Mouse (Mus musculus): ENCODE measurements at regions not wholly inside any gene's neighbourhood (a gene's known extent, or its start where the extent isn't known, plus 50 kb on each side); places are given as distances from the start of the nearest gene placed in this dataset.
A peak's percentile ranks its signal among the peaks of the same experiment; 100 is the strongest.

GRCm38 (mm10) chr3:144137483-144137882 lies 67.5 kb downstream of the Lmo4 start:
- DNase-seq (ENCODE audit: low spot score): no peak

DNA sequence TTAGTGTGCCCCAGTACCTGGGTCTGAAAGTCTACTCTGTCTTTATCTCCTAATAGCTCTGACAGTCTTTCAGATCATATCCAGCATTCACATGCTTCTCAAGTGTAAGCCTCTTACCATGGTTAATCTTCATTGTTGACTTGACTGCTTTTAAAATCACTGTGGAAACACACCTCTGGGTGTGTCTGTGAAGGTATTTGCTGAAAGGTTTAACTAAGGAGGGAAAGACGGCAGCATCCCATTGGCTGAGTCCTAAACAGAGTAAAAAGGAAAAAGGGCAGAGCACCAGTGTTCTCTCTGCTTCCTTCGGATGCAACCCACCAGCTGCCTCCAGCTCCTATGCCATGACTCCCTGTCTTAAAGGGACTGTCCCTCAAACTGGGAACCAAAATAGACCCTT lies 68.6 kb downstream of the Lmo4 start:
- DNase-seq (ENCODE audit: low spot score): no peak

DNA sequence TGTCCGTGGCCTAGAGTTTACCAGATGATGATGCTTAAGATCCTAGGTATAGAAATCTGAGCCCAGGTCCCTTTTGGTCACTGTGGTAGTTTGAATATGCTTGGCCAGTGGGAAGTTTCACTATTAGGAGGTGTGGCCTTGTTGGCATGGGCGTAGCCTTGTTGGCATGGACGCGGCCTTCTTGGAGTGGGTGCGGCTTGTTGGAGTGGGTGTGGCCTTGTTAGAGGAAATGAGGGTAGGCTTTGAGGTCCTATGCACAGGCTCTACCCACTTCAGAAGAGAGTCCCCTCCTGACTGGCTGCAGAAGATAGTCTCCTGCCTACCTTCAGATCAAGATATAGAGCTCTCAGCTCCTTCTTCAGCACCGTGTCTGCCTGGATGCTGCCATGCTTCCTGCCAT lies 69.4 kb downstream of the Lmo4 start:
- no peak for DNase-seq (ENCODE audit: low spot score)

DNA sequence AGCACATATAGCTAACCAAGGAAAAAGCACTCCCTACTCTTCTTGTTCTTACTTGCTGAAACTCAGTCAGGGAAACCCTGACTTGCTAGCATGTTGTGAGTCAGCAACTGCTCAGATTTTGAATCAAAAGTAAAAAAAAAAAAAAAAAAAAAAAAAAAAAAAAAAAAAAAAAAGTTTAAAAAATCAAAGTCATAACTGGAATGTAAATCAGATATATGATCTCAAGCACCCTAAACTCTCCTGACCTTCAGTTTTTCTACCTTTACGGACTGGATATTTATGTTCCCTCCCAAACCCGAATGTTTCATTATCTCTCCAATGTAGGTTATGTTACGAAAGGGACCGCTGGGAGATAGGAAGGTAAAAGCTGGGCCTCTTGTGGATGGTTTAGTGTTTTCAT lies 77.0 kb downstream of the Lmo4 start:
- no peak for DNase-seq (ENCODE audit: low spot score)

DNA sequence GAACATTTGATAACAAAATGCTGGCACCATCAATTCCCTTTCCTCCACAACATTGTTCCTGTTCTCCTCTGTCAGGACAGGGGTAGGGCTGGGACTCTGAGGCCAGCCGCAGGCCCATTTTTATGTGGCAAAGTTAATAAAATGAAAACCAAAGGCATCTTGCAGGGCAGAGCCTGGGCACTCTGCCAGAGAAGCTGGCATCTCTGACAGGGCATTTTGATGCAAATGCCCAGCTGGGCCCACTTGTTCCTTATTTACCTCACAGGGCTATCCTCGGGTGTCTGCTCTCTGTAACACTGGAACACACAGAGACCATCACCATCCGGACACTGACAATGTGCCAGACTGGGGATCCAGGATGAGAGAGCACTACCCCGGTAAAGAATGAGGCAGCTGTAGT lies 80.7 kb downstream of the Lmo4 start:
- no peak for DNase-seq (ENCODE audit: low spot score)

GRCm38 (mm10) chr3:144123361-144124072 lies 81.5 kb downstream of the Lmo4 start:
- no peak for DNase-seq (ENCODE audit: low spot score)

DNA sequence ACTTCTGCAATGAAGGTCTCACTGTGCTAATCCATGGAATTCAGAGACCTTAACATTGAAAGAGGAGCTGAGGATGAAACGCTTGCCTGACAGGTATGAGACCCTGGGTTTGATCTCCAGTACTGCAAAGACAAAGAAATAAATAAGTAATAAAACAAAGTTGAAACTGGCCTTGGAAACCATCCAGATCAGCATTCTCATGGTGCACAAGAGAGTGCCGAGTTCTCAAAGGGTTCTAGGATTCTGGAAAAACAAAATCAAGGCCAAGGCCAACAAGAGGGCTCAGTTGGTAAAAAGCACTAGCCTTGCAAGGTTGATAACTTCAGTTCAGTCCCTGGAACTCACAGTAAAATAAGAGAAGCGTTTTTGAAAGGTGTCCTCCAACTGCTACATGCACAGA lies 85.9 kb downstream of the Lmo4 start:
- DNase-seq (ENCODE audit: low spot score): no peak

DNA sequence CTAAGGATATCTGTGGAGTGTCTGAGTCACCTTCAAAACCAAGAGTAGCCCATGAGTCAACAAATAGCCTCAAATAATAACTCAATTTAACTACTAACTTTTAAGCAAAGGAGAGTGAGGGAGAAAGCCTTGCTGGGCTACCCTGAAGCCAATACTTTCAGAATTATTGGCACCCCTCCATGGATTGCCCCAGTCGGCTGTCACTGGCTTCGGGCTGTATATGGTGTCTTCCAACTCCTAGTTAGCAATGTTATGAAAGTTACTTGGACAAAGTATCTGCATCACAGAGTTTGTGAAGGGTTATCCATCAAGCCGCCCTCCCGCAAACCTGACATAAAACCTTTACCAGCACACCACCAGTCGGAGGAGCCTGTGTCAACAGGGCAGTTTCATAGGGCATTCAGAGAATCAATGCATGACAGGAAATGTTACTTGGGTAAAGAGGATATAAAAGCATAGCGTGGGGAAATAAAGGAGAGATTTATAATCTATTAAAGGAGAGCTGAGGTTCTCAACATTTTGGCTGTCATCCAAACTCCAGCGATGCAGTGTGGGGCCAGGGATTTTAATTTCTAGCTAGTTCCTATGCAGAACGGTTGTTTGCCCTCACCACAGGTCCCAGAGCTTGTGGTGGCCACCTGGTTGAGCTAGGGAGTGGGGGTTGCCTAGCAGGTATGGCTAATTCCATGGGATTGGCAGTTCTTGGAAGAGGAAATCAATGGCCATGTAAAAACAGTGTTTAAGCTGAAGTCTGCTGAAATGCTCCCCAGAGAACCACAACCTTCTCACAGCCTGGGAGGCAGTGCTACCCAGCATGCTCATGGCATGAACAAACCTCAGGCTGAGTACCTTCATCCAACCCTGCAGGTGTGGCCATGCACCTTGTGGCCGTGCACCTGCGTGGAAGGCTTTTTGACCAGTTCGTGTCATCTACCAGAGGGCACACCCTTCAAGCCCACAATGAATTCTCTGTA lies 91.1 kb downstream of the Lmo4 start:
- no peak for DNase-seq (ENCODE audit: low spot score)

- DNase-seq (ENCODE audit: low spot score): no peak
Measured at GRCm38 (mm10) chr3:144110331-144111080, 94.5 kb downstream of the Lmo4 start.

GRCm38 (mm10) chr3:144109769-144110168 lies 95.3 kb downstream of the Lmo4 start:
- no peak for DNase-seq (ENCODE audit: low spot score)

DNA sequence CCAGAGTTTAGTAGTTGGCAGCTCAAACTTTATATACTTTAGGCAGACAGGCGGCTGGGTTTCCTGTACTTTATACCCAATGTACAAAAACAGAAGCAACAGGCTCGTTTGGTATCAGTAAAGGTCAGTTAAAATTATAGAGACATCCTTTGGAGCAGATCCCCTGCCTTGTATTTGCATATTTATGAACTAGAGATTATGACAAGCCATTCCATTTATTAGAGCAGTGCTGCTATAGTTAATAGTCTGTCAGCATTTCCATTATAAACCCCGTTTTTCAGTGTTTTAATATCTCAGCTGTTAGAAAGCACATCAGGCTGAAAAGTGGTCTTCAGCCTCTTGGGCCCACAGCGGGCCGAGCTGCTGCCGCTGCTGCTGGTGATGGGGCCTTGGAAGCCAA lies 96.7 kb downstream of the Lmo4 start:
- no peak for DNase-seq (ENCODE audit: low spot score)

DNA sequence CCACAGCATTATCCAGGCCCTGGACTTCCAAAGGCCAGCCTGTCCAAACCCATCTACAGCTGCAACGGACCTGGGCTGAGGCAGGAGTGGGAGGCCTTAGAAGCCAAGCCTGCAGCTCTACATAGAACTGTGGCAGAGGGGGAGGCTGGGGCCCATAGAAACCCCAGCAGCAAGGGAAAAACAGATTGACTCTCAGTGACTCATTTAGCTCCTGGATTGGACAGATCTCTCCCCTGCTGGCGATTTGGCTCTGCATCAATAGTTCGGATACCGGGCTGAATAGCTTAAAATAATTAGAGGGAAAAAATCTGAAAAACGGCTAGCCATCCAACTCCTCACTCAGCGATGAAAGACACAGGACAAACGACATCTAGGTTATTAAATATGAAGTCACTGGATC lies 97.4 kb downstream of the Lmo4 start:
- no peak for DNase-seq (ENCODE audit: low spot score)

GRCm38 (mm10) chr3:144104366-144104765 lies 100.7 kb downstream of the Lmo4 start:
- DNase-seq (ENCODE audit: low spot score): no peak

DNA sequence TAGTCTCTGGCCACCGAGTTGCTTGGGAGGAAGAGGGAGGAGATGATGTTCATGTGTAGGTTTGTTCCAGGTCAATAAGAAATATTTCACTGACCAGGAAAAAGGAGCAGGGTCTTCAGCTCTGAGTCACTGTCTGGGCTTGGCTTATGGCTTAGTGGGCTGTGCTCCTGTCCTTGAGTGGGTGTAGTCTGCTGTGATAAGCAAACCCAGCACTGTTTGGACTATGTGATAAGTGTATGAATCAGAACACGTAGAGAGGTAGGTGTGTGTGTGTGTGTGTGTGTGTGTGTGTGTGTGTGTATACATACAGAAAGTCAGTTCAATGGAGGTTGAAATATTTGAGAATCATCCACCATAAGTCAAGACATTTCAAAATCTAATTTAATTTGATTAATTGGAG lies 105.6 kb downstream of the Lmo4 start:
- peak; percentile 47 for DNase-seq (ENCODE audit: low spot score)

GRCm38 (mm10) chr3:144098762-144099161 lies 106.3 kb downstream of the Lmo4 start:
- DNase-seq (ENCODE audit: low spot score): no peak

DNA sequence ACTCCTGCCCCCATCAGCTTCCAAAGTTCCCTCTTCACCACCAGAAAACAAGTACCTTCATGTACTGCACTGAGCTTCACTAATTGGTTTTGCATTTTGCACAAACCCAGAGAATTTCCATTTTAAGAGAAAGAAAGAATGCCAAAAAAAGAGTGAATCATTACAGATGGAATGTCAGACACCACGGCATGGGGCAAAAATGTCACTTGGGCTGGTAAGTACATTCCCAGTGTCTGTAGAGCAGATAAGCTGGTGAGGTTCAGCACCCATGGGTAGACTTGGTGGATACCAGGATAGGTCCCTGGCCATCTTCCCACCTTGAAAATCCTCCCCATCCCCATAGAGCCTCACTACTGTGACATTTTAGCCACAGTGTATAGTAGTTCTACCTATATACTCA lies 113.8 kb downstream of the Lmo4 start:
- DNase-seq (ENCODE audit: low spot score): no peak

GRCm38 (mm10) chr3:144089790-144090256 lies 115.2 kb downstream of the Lmo4 start:
- DNase-seq (ENCODE audit: low spot score): peak; percentile 80

DNA sequence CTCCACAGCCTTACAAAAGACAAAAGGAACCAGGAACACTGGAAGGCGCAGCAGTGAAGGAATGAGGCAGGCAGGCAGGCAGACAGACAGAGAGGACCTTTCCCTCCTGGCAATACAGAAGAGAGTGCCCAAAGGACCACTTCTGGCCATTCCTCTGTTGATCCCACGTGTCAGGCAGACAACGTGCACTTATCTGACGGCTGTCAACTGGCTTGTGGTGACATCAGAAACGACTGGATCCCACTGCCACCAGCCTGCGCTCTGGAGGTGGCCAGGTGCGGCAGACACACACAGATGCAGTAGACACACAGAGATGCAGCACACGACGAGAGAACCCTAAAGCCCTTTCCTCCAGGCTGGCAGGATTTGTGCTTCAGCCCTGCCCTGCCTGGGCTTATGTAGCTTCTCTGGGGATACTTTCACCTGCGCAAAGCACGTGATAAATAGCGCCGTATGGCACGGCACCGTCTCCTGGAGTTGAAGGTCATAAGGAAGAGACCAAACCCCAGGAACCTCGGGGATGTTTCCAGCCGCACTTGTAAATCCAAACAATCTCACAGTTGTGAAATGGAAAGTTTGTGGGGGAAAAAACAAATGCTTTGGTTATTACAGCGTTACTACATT lies 116.6 kb downstream of the Lmo4 start:
- no peak for DNase-seq (ENCODE audit: low spot score)

- peak; percentile 52 for DNase-seq (ENCODE audit: low spot score)
Measured at GRCm38 (mm10) chr3:144087771-144088170, 117.2 kb downstream of the Lmo4 start.

DNA sequence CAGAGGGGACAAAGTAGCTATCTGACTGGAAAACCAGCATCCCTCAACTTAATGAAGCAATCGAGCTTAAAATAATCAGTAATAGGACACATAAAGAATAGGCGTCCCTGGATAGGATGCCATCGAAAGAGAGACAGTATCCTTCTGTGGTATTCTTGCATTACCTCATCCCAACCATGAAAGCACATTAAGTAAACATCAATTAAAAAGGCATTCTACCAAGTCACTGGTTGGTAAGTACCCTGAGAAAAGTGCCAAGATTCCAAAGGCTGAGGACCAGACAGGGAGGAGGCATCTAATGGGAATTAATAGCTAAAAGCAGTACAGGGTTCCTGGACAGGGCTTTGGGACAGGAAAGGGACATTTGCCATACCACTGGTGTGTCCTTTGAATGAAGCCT lies 118.8 kb downstream of the Lmo4 start:
- no peak for DNase-seq (ENCODE audit: low spot score)

GRCm38 (mm10) chr3:144079960-144080359 lies 125.1 kb downstream of the Lmo4 start:
- no peak for DNase-seq (ENCODE audit: low spot score)
